Mouse (Mus musculus): ENCODE results near the gene Gm13289. TPM values are rescaled to one million over a fixed set of nuclear protein-coding genes. Genes with fewer than 3 reads are reported as not detected.

The Gm13289 gene
- polyA plus RNA-seq (2012; rRNA removed; ENCODE audit: low replicate concordance): not detected in 2 replicates

DNA sequence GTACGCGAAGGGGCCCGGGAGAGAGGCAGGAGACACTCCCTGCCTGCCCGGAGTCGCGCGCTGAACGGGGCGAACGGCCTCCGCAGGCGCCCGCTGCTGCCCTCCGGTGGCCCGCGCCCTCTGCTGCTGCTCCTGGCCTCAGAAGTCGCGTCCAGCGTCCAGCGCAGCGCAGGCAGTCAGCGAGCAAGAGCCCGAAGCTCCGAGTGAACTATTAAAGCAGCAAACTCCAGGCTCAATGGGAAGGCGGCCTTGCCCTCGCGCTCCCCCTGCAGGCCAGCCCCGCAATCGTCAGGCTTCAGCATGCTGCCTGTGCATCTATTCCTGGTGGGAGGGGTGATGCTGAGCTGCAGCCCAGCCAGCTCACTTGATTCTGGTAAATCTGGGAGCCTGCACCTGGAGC lies at the start of gene Gm13289:
Gm13289 (plus strand) TSS at position 301 of the 400 bp plus-strand sequence.

DNA sequence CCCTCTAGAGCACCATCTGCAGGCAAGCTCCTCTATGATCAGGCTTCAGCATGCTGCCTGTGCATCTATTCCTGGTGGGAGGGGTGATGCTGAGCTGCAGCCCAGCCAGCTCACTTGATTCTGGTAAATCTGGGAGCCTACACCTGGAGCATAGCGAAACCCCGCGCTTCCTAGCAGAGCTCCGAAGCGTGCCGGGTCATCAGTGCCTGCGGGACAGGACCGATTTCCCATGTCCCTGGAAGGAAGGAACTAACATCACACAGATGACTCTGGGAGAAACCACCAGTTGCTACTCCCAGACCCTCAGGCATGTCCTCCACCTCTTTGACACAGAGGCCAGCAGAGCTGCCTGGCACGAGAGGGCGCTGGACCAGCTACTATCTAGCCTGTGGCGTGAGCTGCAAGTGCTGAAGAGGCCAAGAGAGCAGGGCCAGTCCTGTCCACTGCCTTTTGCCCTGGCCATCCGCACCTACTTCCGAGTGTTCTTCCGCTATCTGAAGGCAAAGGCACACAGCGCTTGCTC lies 21.8 kb upstream of the Gm13289 start, which contains the start of gene Gm13271:
Gm13271 (plus strand) TSS at position 51 of the 523 bp plus-strand sequence.

DNA sequence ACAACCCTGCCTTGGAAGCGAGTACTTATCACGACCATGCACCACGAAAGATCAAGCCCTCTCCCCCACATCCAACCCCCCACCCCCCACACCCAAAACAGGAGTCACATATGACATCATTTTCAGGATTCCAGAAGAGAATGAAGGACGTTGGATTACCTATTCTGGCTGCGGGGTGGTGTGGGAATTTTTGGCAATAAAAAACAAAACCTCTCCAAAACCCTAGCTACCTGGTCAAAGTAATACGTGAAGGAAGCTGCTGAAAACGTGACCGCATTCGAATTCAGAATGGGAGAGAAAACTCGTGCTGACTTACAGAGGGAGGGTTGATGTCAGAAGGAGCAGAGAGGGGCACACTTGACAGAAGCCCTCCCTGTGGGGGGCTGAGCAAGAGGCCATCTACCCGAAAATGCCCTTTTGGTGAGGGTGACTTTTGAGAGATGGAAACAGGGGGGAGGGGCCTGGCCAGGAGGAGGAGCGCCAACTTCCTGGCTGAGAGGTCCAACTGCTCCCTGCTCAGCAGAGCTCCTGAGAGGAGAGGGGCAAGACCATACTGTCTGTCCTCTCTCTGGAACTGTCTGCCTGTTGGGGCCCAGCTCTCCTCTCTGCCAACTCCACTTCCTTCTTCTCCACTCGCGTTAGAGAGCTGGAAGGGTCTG lies 17.0 kb upstream of the Gm13289 start, which contains the start of gene Gm13283:
Gm13283 (plus strand) TSS at position 510 of the 659 bp plus-strand sequence.

DNA sequence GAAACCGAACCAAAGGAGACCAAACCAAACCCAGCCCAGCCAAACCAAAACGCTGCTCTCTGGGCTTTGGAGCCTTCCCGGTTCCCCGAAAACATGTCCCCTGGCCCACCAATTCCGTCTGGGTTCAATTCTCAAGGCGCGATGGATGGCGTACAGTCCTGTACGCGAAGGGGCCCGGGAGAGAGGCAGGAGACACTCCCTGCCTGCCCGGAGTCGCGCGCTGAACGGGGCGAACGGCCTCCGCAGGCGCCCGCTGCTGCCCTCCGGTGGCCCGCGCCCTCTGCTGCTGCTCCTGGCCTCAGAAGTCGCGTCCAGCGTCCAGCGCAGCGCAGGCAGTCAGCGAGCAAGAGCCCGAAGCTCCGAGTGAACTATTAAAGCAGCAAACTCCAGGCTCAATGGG lies 3.2 kb upstream of the Gm13289 start, which contains the start of gene Gm13290:
Gm13290 (plus strand) TSS at position 301 of the 400 bp plus-strand sequence.

DNA sequence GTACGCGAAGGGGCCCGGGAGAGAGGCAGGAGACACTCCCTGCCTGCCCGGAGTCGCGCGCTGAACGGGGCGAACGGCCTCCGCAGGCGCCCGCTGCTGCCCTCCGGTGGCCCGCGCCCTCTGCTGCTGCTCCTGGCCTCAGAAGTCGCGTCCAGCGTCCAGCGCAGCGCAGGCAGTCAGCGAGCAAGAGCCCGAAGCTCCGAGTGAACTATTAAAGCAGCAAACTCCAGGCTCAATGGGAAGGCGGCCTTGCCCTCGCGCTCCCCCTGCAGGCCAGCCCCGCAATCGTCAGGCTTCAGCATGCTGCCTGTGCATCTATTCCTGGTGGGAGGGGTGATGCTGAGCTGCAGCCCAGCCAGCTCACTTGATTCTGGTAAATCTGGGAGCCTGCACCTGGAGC lies 2.8 kb downstream of the Gm13289 start, which contains the start of gene Gm13272:
Gm13272 (plus strand) TSS at position 301 of the 400 bp plus-strand sequence.

DNA sequence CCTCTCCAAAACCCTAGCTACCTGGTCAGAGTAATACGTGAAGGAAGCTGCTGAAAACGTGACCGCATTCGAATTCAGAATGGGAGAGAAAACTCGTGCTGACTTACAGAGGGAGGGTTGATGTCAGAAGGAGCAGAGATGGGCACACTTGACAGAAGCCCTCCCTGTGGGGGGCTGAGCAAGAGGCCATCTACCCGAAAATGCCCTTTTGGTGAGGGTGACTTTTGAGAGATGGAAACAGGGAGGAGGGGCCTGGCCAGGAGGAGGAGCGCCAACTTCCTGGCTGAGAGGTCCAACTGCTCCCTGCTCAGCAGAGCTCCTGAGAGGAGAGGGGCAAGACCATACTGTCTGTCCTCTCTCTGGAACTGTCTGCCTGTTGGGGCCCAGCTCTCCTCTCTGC lies 5.1 kb downstream of the Gm13289 start, which contains the start of gene Ifnz:
Ifnz (plus strand) TSS at position 301 of the 400 bp plus-strand sequence.

DNA sequence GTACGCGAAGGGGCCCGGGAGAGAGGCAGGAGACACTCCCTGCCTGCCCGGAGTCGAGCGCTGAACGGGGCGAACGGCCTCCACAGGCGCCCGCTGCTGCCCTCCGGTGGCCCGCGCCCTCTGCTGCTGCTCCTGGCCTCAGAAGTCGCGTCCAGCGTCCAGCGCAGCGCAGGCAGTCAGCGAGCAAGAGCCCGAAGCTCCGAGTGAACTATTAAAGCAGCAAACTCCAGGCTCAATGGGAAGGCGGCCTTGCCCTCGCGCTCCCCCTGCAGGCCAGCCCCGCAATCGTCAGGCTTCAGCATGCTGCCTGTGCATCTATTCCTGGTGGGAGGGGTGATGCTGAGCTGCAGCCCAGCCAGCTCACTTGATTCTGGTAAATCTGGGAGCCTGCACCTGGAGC lies 8.7 kb downstream of the Gm13289 start, which contains the start of gene Gm13276:
Gm13276 (plus strand) TSS at position 301 of the 400 bp plus-strand sequence.

DNA sequence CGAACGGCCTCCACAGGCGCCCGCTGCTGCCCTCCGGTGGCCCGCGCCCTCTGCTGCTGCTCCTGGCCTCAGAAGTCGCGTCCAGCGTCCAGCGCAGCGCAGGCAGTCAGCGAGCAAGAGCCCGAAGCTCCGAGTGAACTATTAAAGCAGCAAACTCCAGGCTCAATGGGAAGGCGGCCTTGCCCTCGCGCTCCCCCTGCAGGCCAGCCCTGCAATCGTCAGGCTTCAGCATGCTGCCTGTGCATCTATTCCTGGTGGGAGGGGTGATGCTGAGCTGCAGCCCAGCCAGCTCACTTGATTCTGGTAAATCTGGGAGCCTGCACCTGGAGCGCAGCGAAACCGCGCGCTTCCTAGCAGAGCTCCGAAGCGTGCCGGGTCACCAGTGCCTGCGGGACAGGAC lies 11.7 kb downstream of the Gm13289 start, which contains the start of gene Gm13277:
Gm13277 (plus strand) TSS at position 231 of the 400 bp plus-strand sequence.

DNA sequence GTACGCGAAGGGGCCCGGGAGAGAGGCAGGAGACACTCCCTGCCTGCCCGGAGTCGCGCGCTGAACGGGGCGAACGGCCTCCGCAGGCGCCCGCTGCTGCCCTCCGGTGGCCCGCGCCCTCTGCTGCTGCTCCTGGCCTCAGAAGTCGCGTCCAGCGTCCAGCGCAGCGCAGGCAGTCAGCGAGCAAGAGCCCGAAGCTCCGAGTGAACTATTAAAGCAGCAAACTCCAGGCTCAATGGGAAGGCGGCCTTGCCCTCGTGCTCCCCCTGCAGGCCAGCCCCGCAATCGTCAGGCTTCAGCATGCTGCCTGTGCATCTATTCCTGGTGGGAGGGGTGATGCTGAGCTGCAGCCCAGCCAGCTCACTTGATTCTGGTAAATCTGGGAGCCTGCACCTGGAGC lies 14.5 kb downstream of the Gm13289 start, which contains the start of gene Gm13278:
Gm13278 (plus strand) TSS at position 301 of the 400 bp plus-strand sequence.

DNA sequence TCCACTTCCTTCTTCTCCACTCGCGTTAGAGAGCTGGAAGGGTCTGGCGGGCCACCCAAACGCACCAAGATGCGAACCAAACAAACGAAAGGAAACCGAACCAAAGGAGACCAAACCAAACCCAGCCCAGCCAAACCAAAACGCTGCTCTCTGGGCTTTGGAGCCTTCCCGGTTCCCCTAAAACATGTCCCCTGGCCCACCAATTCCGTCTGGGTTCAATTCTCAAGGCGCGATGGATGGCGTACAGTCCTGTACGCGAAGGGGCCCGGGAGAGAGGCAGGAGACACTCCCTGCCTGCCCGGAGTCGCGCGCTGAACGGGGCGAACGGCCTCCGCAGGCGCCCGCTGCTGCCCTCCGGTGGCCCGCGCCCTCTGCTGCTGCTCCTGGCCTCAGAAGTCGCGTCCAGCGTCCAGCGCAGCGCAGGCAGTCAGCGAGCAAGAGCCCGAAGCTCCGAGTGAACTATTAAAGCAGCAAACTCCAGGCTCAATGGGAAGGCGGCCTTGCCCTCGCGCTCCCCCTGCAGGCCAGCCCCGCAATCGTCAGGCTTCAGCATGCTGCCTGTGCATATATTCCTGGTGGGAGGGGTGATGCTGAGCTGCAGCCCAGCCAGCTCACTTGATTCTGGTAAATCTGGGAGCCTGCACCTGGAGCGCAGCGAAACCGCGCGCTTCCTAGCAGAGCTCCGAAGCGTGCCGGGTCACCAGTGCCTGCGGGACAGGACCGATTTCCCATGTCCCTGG lies 17.4 kb downstream of the Gm13289 start, which contains the start of gene Gm13275:
Gm13275 (plus strand) TSS at position 552 of the 740 bp plus-strand sequence.

DNA sequence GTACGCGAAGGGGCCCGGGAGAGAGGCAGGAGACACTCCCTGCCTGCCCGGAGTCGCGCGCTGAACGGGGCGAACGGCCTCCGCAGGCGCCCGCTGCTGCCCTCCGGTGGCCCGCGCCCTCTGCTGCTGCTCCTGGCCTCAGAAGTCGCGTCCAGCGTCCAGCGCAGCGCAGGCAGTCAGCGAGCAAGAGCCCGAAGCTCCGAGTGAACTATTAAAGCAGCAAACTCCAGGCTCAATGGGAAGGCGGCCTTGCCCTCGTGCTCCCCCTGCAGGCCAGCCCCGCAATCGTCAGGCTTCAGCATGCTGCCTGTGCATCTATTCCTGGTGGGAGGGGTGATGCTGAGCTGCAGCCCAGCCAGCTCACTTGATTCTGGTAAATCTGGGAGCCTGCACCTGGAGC lies 20.4 kb downstream of the Gm13289 start, which contains the start of gene Gm13279:
Gm13279 (plus strand) TSS at position 301 of the 400 bp plus-strand sequence.

DNA sequence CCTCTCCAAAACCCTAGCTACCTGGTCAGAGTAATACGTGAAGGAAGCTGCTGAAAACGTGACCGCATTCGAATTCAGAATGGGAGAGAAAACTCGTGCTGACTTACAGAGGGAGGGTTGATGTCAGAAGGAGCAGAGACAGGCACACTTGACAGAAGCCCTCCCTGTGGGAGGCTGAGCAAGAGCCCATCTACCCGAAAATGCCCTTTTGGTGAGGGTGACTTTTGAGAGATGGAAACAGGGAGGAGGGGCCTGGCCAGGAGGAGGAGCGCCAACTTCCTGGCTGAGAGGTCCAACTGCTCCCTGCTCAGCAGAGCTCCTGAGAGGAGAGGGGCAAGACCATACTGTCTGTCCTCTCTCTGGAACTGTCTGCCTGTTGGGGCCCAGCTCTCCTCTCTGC lies 22.6 kb downstream of the Gm13289 start, which contains the start of gene Gm13285:
Gm13285 (plus strand) TSS at position 301 of the 400 bp plus-strand sequence.

DNA sequence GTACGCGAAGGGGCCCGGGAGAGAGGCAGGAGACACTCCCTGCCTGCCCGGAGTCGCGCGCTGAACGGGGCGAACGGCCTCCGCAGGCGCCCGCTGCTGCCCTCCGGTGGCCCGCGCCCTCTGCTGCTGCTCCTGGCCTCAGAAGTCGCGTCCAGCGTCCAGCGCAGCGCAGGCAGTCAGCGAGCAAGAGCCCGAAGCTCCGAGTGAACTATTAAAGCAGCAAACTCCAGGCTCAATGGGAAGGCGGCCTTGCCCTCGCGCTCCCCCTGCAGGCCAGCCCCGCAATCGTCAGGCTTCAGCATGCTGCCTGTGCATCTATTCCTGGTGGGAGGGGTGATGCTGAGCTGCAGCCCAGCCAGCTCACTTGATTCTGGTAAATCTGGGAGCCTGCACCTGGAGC lies 26.2 kb downstream of the Gm13289 start, which contains the start of gene Gm13287:
Gm13287 (plus strand) TSS at position 301 of the 400 bp plus-strand sequence.

DNA sequence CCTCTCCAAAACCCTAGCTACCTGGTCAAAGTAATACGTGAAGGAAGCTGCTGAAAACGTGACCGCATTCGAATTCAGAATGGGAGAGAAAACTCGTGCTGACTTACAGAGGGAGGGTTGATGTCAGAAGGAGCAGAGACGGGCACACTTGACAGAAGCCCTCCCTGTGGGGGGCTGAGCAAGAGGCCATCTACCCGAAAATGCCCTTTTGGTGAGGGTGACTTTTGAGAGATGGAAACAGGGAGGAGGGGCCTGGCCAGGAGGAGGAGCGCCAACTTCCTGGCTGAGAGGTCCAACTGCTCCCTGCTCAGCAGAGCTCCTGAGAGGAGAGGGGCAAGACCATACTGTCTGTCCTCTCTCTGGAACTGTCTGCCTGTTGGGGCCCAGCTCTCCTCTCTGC lies 28.5 kb downstream of the Gm13289 start, which contains the start of gene Gm13288:
Gm13288 (plus strand) TSS at position 301 of the 400 bp plus-strand sequence.

DNA sequence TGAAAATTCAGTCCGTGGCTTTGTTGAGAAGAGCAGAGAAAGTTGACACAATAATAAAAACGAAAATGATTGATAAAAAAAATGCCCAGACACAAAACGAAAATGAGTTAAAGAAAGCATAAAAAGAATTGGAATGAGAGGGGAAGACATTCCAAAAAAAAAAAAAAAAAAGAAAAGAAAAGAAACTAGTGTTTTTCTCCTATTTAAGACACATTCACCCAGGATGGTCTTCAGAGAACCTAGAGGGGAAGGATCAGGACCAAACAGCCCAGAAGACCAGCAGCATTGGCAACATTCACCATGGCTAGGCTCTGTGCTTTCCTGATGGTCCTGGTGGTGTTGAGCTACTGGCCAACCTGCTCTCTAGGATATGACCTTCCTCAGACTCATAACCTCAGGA lies 39.2 kb downstream of the Gm13289 start, which contains the start of gene Ifna7:
Ifna7 (plus strand) TSS at position 301 of the 400 bp plus-strand sequence.

DNA sequence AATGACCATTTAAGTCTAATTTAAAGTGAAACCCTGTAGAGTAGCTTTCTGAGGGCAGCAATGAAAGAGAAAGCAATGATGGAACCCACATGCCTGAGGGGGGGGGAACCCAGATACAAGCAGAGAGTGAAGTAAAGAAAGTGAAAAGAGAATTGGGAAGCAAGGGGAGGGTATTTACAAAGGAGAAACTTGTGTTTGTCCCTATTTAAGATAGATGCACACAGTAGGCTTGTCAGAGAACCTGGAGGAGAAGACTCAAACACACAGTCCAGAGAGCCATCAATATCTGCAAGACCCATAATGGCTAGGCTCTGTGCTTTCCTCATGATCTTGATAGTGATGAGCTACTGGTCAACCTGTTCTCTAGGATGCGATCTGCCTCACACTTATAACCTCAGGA lies 42.9 kb downstream of the Gm13289 start, which contains the start of gene Ifna11:
Ifna11 (plus strand) TSS at position 301 of the 400 bp plus-strand sequence.

Other genes starting within 250 kb of the Gm13289 start
- gene Ifna15, start 218.7 kb upstream of the Gm13289 start, polyA plus RNA-seq (2012; rRNA removed; ENCODE audit: low replicate concordance): not detected in 2 replicates
- gene Ifna14, start 205.1 kb upstream of the Gm13289 start, polyA plus RNA-seq (2012; rRNA removed; ENCODE audit: low replicate concordance): not detected in 2 replicates
- gene Ifna9, start 184.5 kb upstream of the Gm13289 start, polyA plus RNA-seq (2012; rRNA removed; ENCODE audit: low replicate concordance): not detected in 2 replicates
- gene Ifna12, start 173.5 kb upstream of the Gm13289 start, polyA plus RNA-seq (2012; rRNA removed; ENCODE audit: low replicate concordance): not detected in 2 replicates
- gene C87499, start 142.5 kb upstream of the Gm13289 start, polyA plus RNA-seq (2012; rRNA removed; ENCODE audit: low replicate concordance): not detected in 2 replicates
- not detected in 2 replicates for gene Ifna13, start 132.5 kb upstream of the Gm13289 start, polyA plus RNA-seq (2012; rRNA removed; ENCODE audit: low replicate concordance)
- not detected in 2 replicates for gene Ifna16, start 100.0 kb upstream of the Gm13289 start, polyA plus RNA-seq (2012; rRNA removed; ENCODE audit: low replicate concordance)
- gene Ifna2, start 93.0 kb upstream of the Gm13289 start, polyA plus RNA-seq (2012; rRNA removed; ENCODE audit: low replicate concordance): not detected in 2 replicates
- not detected in 2 replicates for gene Ifnab, start 85.6 kb upstream of the Gm13289 start, polyA plus RNA-seq (2012; rRNA removed; ENCODE audit: low replicate concordance)
- gene Gm26566, start 55.1 kb upstream of the Gm13289 start, polyA plus RNA-seq (2012; rRNA removed; ENCODE audit: low replicate concordance): 0.43 TPM in 1 of 2 replicates, not detected in the other
- gene Klhl9, start 54.5 kb upstream of the Gm13289 start, polyA plus RNA-seq (2012; rRNA removed; ENCODE audit: low replicate concordance): 16.8 and 23.2 TPM in 2 replicates
- gene Gm13271, start 22.1 kb upstream of the Gm13289 start, polyA plus RNA-seq (2012; rRNA removed; ENCODE audit: low replicate concordance): not detected in 2 replicates
- gene Gm13283, start 16.8 kb upstream of the Gm13289 start, polyA plus RNA-seq (2012; rRNA removed; ENCODE audit: low replicate concordance): 0.17 and 0.27 TPM in 2 replicates
- not detected in 2 replicates for gene Gm13290, start 3.1 kb upstream of the Gm13289 start, polyA plus RNA-seq (2012; rRNA removed; ENCODE audit: low replicate concordance)
- gene Gm13272, start 2.9 kb downstream of the Gm13289 start, polyA plus RNA-seq (2012; rRNA removed; ENCODE audit: low replicate concordance): not detected in 2 replicates
- gene Ifnz, start 5.2 kb downstream of the Gm13289 start, polyA plus RNA-seq (2012; rRNA removed; ENCODE audit: low replicate concordance): 0.07 TPM in 1 of 2 replicates, not detected in the other
- gene Gm13276, start 8.8 kb downstream of the Gm13289 start, polyA plus RNA-seq (2012; rRNA removed; ENCODE audit: low replicate concordance): not detected in 2 replicates
- not detected in 2 replicates for gene Gm13277, start 11.7 kb downstream of the Gm13289 start, polyA plus RNA-seq (2012; rRNA removed; ENCODE audit: low replicate concordance)
- gene Gm13278, start 14.6 kb downstream of the Gm13289 start, polyA plus RNA-seq (2012; rRNA removed; ENCODE audit: low replicate concordance): not detected in 2 replicates
- not detected in 2 replicates for gene Gm13275, start 17.6 kb downstream of the Gm13289 start, polyA plus RNA-seq (2012; rRNA removed; ENCODE audit: low replicate concordance)
- not detected in 2 replicates for gene Gm13279, start 20.5 kb downstream of the Gm13289 start, polyA plus RNA-seq (2012; rRNA removed; ENCODE audit: low replicate concordance)
- gene Gm13285, start 22.7 kb downstream of the Gm13289 start, polyA plus RNA-seq (2012; rRNA removed; ENCODE audit: low replicate concordance): not detected in 2 replicates
- gene Gm13287, start 26.3 kb downstream of the Gm13289 start, polyA plus RNA-seq (2012; rRNA removed; ENCODE audit: low replicate concordance): not detected in 2 replicates
- gene Gm13288, start 28.6 kb downstream of the Gm13289 start, polyA plus RNA-seq (2012; rRNA removed; ENCODE audit: low replicate concordance): not detected in 2 replicates
- not detected in 2 replicates for gene Ifna7, start 39.3 kb downstream of the Gm13289 start, polyA plus RNA-seq (2012; rRNA removed; ENCODE audit: low replicate concordance)
- not detected in 2 replicates for gene Ifna11, start 43.0 kb downstream of the Gm13289 start, polyA plus RNA-seq (2012; rRNA removed; ENCODE audit: low replicate concordance)
- gene Ifna6, start 50.5 kb downstream of the Gm13289 start, polyA plus RNA-seq (2012; rRNA removed; ENCODE audit: low replicate concordance): not detected in 2 replicates
- gene Ifna5, start 58.6 kb downstream of the Gm13289 start, polyA plus RNA-seq (2012; rRNA removed; ENCODE audit: low replicate concordance): not detected in 2 replicates
- gene Ifna4, start 64.9 kb downstream of the Gm13289 start, polyA plus RNA-seq (2012; rRNA removed; ENCODE audit: low replicate concordance): not detected in 2 replicates
- gene Ifna1, start 73.2 kb downstream of the Gm13289 start, polyA plus RNA-seq (2012; rRNA removed; ENCODE audit: low replicate concordance): not detected in 2 replicates
- not detected in 2 replicates for gene Ifne, start 103.3 kb downstream of the Gm13289 start, polyA plus RNA-seq (2012; rRNA removed; ENCODE audit: low replicate concordance)